Mouse (Mus musculus) lung, adult 2 months (tissue): Measurements from ENCODE around the gene Mettl7a2.

Experiments used
- CTCF ChIP-seq: fragments of 200-500 bp; IDR thresholded peaks from 2 replicates; pipeline ENCODE4 v1.5.1; 2011; ENCODE audit warnings: mild to moderate bottlenecking, low read length, control low read depth; ENCODE audit not compliant: insufficient read depth
- POLR2A ChIP-seq: fragments of 200-500 bp; IDR thresholded peaks from 2 replicates; pipeline ENCODE4 v1.6.1; 2011; ENCODE audit warnings: low read depth, mild to moderate bottlenecking, control low read depth, low read length, borderline replicate concordance; ENCODE audit errors: extremely low read depth

GRCm38 (mm10) chr15:100379658-100380057 is 26.7 kb downstream of the Mettl7a2 start:
- TF ChIP-seq CTCF (no peak), POLR2A (no peak)
